Mouse (Mus musculus) ES-E14 (cell line): ENCODE measurements at regions not wholly inside any gene's neighbourhood (a gene's known extent, or its start where the extent isn't known, plus 50 kb on each side); places are given as distances from the start of the nearest gene placed in this dataset.

ENCODE experiments used
- CHD2 ChIP-seq: IDR thresholded peaks from 2 replicates; pipeline ENCODE4 v1.6.1; 2014; ENCODE audit warnings: mild to moderate bottlenecking, low read depth, low read length, inconsistent platforms
- HCFC1 ChIP-seq: IDR thresholded peaks from 2 replicates; pipeline ENCODE4 v1.6.1; 2012; ENCODE audit warnings: low read length, inconsistent platforms, borderline replicate concordance; ENCODE audit not compliant: insufficient read depth
- ZNF384 ChIP-seq: IDR thresholded peaks from 2 replicates; pipeline ENCODE4 v1.6.1; 2012; ENCODE audit warnings: low read depth, low read length, inconsistent platforms

DNA sequence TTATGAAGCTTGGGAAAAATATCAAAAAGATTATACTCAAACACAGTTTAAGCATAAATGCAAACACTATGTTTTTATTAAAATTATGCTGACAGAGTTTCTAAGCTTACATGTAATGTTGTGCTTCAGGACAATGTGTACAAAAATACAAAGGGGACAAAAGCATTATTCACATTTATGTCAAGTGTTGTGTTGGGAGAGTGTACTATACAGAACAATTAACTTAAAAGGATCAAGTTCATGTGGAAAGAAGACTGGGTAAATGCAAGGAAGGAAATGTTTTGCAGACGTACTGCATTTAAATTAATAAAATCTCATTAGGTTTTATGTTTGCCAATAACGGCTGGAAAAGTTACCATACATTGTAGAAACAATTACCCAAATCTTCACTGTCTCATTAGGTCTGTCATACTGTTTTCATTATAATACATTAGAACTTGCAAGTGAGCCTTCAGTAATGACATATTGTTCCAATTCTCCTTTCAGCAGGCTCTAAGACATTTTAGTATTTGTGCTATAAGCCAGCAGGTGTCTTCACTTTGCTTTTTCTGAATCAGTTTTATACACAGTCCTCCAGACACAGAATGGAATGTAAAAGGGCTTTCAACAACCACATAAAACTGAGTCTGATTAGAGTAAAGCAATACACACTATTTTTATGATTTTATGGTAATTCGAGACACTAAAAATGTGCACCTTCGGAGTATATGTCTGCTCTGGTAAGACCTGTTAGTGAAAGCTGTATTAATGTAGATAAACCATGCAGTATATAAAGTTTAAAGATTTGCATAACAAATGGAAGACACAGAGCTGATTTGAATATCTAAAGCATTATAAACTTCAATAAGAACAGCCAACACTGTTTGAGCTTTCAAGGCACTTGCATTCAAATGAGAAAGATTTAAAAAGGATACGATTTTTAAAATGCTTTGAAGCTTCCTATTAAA lies 567.7 kb upstream of the Klhl1 start:
- TF ChIP-seq ZNF384: no peak
- no peak for TF ChIP-seq HCFC1
- TF ChIP-seq CHD2: no peak
